Comparison of ENCODE assay signal across 23 mouse cellular contexts in genomic region chr13:20330954-20331353, GRCm38 (mm10).
DNase-seq lines count a peak whose midpoint lies in the region; ATAC-seq and TF ChIP-seq lines count a peak whose summit lies in the region.
"Had no signal": no experiment of that assay in that cellular context is flagged by ENCODE, and none has a peak within 500 bp of the region (broad histone marks: within the 10 kb centered on the region; RNA-seq: fewer than 3 reads in every experiment).

No protein-coding gene starts in this region.

- DNase-seq in forebrain, postnatal 0 days: no peak
- DNase-seq in midbrain, embryonic 11.5 days (ENCODE audit: low spot score, missing footprints): peak; percentile 8
- DNase-seq in thymus, postnatal 4 days: peak; percentile 45
- no peak for DNase-seq in ovary, postnatal 14 days (ENCODE audit: low spot score)
- DNase-seq: adrenal gland, postnatal 36 days; B cell, adult 2 months; cerebellum, adult 8-10 months; gastrocnemius, adult 2 months; kidney, adult 9 months; kidney, postnatal 25 days; liver, postnatal 0 days; lung, postnatal 14 days; right cerebral cortex, postnatal 14 days; spleen, adult 18-20 months had no signal

- H3K27me3 ChIP-seq in forebrain, postnatal 0 days (ENCODE audit: insufficient read depth, low read length): no peaks in the 10 kb centered on the region
- H3K27me3 ChIP-seq in forebrain, embryonic 13.5 days: no peaks in the 10 kb centered on the region
- no peaks in the 10 kb centered on the region for H3K27me3 ChIP-seq in midbrain, embryonic 11.5 days (ENCODE audit: control insufficient read depth, insufficient read depth, low read length)
- H3K27me3 ChIP-seq in midbrain, embryonic 13.5 days: no peaks in the 10 kb centered on the region
- no peaks in the 10 kb centered on the region for H3K27me3 ChIP-seq in neural tube, embryonic 15.5 days (replicated peaks)
- H3K27me3 ChIP-seq: embryonic facial prominence, embryonic 12.5 days; heart, embryonic 12.5 days; intestine, embryonic 15.5 days; megakaryocyte, embryonic 14.5 days; neural tube, embryonic 12.5 days had no signal

- WGBS in forebrain, postnatal 0 days: 72% methylated on average over 7 of the region's 7 CpGs
- WGBS in forebrain, embryonic 13.5 days: 91% methylated on average over 7 of the region's 7 CpGs
- WGBS in midbrain, embryonic 11.5 days: 89% methylated on average over 7 of the region's 7 CpGs
- WGBS in midbrain, embryonic 13.5 days: 88% methylated on average over 7 of the region's 7 CpGs
- 74% methylated on average over 7 of the region's 7 CpGs for WGBS in neural tube, embryonic 15.5 days

- H3K9me3 ChIP-seq in forebrain, postnatal 0 days (ENCODE audit: low read length): no peaks in the 10 kb centered on the region
- H3K9me3 ChIP-seq in forebrain, embryonic 13.5 days (replicated peaks): no peaks in the 10 kb centered on the region
- no peaks in the 10 kb centered on the region for H3K9me3 ChIP-seq in midbrain, embryonic 11.5 days (ENCODE audit: control insufficient read depth, low read length)
- no peaks in the 10 kb centered on the region for H3K9me3 ChIP-seq in midbrain, embryonic 13.5 days
- H3K9me3 ChIP-seq in neural tube, embryonic 15.5 days (replicated peaks): no peaks in the 10 kb centered on the region
- H3K9me3 ChIP-seq: embryonic facial prominence, embryonic 12.5 days; heart, embryonic 12.5 days; intestine, embryonic 15.5 days; megakaryocyte, embryonic 14.5 days; neural tube, embryonic 12.5 days had no signal

- H3K4me2 ChIP-seq in forebrain, postnatal 0 days (ENCODE audit: low read depth): no peak overlapping the region
- no peak overlapping the region for H3K4me2 ChIP-seq in forebrain, embryonic 13.5 days
- no peak overlapping the region for H3K4me2 ChIP-seq in midbrain, embryonic 11.5 days
- no peak overlapping the region for H3K4me2 ChIP-seq in midbrain, embryonic 13.5 days (replicated peaks)
- H3K4me2 ChIP-seq in neural tube, embryonic 15.5 days: no peak overlapping the region
- H3K4me2 ChIP-seq: embryonic facial prominence, embryonic 12.5 days; heart, embryonic 12.5 days; intestine, embryonic 15.5 days; neural tube, embryonic 12.5 days had no signal

- H3K36me3 ChIP-seq in forebrain, postnatal 0 days (ENCODE audit: insufficient read depth): no peaks in the 10 kb centered on the region
- H3K36me3 ChIP-seq in forebrain, embryonic 13.5 days (ENCODE audit: poor library complexity, severe bottlenecking): no peaks in the 10 kb centered on the region
- no peaks in the 10 kb centered on the region for H3K36me3 ChIP-seq in midbrain, embryonic 11.5 days (ENCODE audit: control insufficient read depth, insufficient read depth, low read length)
- H3K36me3 ChIP-seq in midbrain, embryonic 13.5 days: no peaks in the 10 kb centered on the region
- no peaks in the 10 kb centered on the region for H3K36me3 ChIP-seq in neural tube, embryonic 15.5 days
- H3K36me3 ChIP-seq: embryonic facial prominence, embryonic 12.5 days; heart, embryonic 12.5 days; intestine, embryonic 15.5 days; neural tube, embryonic 12.5 days had no signal

- ATAC-seq in forebrain, postnatal 0 days: peak; percentile 67
- ATAC-seq in forebrain, embryonic 13.5 days: no peak
- ATAC-seq in midbrain, embryonic 11.5 days (ENCODE audit: low FRiP score): no peak
- no peak for ATAC-seq in midbrain, embryonic 13.5 days
- peak; percentile 55 for ATAC-seq in neural tube, embryonic 15.5 days (ENCODE audit: low FRiP score)
- ATAC-seq: intestine, embryonic 15.5 days; liver, postnatal 0 days had no signal

- no peak overlapping the region for H3K9ac ChIP-seq in forebrain, postnatal 0 days
- H3K9ac ChIP-seq in forebrain, embryonic 13.5 days: no peak overlapping the region
- no peak overlapping the region for H3K9ac ChIP-seq in midbrain, embryonic 11.5 days (ENCODE audit: low read length)
- H3K9ac ChIP-seq in midbrain, embryonic 13.5 days (replicated peaks): no peak overlapping the region
- H3K9ac ChIP-seq in neural tube, embryonic 15.5 days (replicated peaks): no peak overlapping the region
- H3K9ac ChIP-seq: embryonic facial prominence, embryonic 12.5 days; heart, embryonic 12.5 days; intestine, embryonic 15.5 days; liver, postnatal 0 days; neural tube, embryonic 12.5 days had no signal

- no peaks in the 10 kb centered on the region for H3K4me1 ChIP-seq in forebrain, postnatal 0 days (ENCODE audit: insufficient read depth)
- no peaks in the 10 kb centered on the region for H3K4me1 ChIP-seq in forebrain, embryonic 13.5 days
- H3K4me1 ChIP-seq in midbrain, embryonic 11.5 days (ENCODE audit: control insufficient read depth, insufficient read depth, low read length): no peaks in the 10 kb centered on the region
- H3K4me1 ChIP-seq in midbrain, embryonic 13.5 days (replicated peaks): 0 out of 2 replicates have a peak, but pooled peaks cover 2% of the 10 kb centered on the region
- peaks cover 7% of the 10 kb centered on the region for H3K4me1 ChIP-seq in neural tube, embryonic 15.5 days
- H3K4me1 ChIP-seq: embryonic facial prominence, embryonic 12.5 days; heart, embryonic 12.5 days; intestine, embryonic 15.5 days; megakaryocyte, embryonic 14.5 days; neural tube, embryonic 12.5 days had no signal

- TF ChIP-seq CTCF in forebrain, postnatal 0 days (IDR thresholded peaks at IDR 0.05; ENCODE audit: low read depth): no peak

- no peak overlapping the region for H3K4me3 ChIP-seq in forebrain, postnatal 0 days (ENCODE audit: low read depth, low read length)
- no peak overlapping the region for H3K4me3 ChIP-seq in forebrain, embryonic 13.5 days
- H3K4me3 ChIP-seq in midbrain, embryonic 11.5 days (ENCODE audit: low read depth, low read length): no peak overlapping the region
- H3K4me3 ChIP-seq in midbrain, embryonic 13.5 days (replicated peaks): no peak overlapping the region
- no peak overlapping the region for H3K4me3 ChIP-seq in neural tube, embryonic 15.5 days (replicated peaks)
- H3K4me3 ChIP-seq: embryonic facial prominence, embryonic 12.5 days; erythroblast, embryonic 14.5 days; gastrocnemius, adult 2 months; heart, embryonic 12.5 days; intestine, embryonic 15.5 days; megakaryocyte, embryonic 14.5 days; neural tube, embryonic 12.5 days had no signal

- no peak overlapping the region for H3K27ac ChIP-seq in forebrain, postnatal 0 days (ENCODE audit: low read depth, low read length)
- no peak overlapping the region for H3K27ac ChIP-seq in forebrain, embryonic 13.5 days
- no peak overlapping the region for H3K27ac ChIP-seq in midbrain, embryonic 11.5 days (ENCODE audit: low read depth, low read length)
- H3K27ac ChIP-seq in midbrain, embryonic 13.5 days: no peak overlapping the region
- H3K27ac ChIP-seq in neural tube, embryonic 15.5 days (replicated peaks): no peak overlapping the region
- H3K27ac ChIP-seq: embryonic facial prominence, embryonic 12.5 days; gastrocnemius, adult 2 months; intestine, embryonic 15.5 days; neural tube, embryonic 12.5 days had no signal

Comparison
In these comparisons a context has a peak if more than half of its experiments do, and no peak if none do; other contexts are left out.
1. ATAC-seq: peak in forebrain, postnatal 0 days (single experiment) and neural tube, embryonic 15.5 days (single experiment); none in forebrain, embryonic 13.5 days (single experiment), midbrain, embryonic 11.5 days (single experiment) and midbrain, embryonic 13.5 days (single experiment).
2. DNase-seq: peak in midbrain, embryonic 11.5 days (single experiment) and thymus, postnatal 4 days (single experiment); none in forebrain, postnatal 0 days (single experiment) and ovary, postnatal 14 days (single experiment).